Mouse (Mus musculus) heart, adult 8-10 months (tissue): ENCODE data around the gene Hmox1. TPM values are rescaled to one million over a fixed set of nuclear protein-coding genes. Genes with fewer than 3 reads are reported as not detected.

Experiments
- total RNA-seq, 4 experiments: library from RNA; stranded (reverse); gene quantifications; 2 replicates each; pipeline ENCODE4 v1.2.4; 2022

Gene Hmox1
- total RNA-seq, 4 experiments from 2014 or later: 7.7 to 10.2 (median 9.1) TPM

Other genes with a start within 250 kb of the Hmox1 start
- not detected for gene Isx, start 220.4 kb upstream of the Hmox1 start, total RNA-seq
- 10 to 100 TPM; 12.7 to 16.8 (median 13.5) TPM for gene Hmgxb4, start 100.3 kb upstream of the Hmox1 start, total RNA-seq
- 10 to 100 TPM; 57.4 to 72.0 (median 64.0) TPM for gene Tom1, start 59.9 kb upstream of the Hmox1 start, total RNA-seq
- gene Mcm5, start 15.9 kb downstream of the Hmox1 start, total RNA-seq: 1 to 10 TPM; 3.6 to 4.1 (median 4.0) TPM
- gene Rasd2, start 120.3 kb downstream of the Hmox1 start, total RNA-seq: 10 to 100 TPM in 1 of 4 experiments, 1 to 10 TPM in 3; 4.2 to 11.3 (median 6.2) TPM